Mouse (Mus musculus): Measurements from ENCODE around the gene Rassf3. TPM values are rescaled to one million over a fixed set of nuclear protein-coding genes. Genes with fewer than 3 reads are reported as not detected.

Rassf3 gene
- polyA plus RNA-seq, 2 experiments from 2014 or later = 5.7 to 7.0 TPM

DNA sequence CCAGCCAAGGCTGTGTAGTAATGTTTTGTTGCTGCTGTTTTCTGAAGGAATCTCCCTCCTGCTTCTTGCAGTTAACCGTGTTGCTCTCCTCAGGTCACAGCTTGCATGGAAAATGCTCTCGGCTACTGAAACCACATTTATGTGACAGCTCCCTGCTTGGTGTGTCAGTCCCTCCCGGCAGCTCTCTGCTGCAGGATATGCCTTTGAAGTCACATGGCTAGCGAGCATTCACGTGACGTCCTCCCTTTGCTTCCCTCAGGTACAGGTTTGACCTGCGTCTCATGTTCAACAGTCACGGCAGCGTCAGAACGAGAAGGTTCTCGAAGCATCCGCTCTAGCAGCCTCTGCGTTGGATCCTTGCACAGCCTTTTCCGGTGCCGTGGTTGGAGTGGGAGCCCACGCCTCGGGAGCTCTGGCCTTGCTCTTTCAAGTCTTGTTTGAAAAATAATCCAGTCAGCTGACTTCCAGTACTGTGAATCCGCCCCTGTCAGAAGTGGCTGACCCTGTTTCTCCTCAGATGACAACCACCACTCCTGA, 81.3 kb downstream of the Rassf3 start:
- no peak for ATAC-seq

- ATAC-seq = no peak
These were observed 81.9 kb downstream of the Rassf3 start for GRCm38 (mm10) chr10:121394270-121394669.

- no peak for ATAC-seq
These were observed 84.2 kb downstream of the Rassf3 start for GRCm38 (mm10) chr10:121391901-121392300.

DNA sequence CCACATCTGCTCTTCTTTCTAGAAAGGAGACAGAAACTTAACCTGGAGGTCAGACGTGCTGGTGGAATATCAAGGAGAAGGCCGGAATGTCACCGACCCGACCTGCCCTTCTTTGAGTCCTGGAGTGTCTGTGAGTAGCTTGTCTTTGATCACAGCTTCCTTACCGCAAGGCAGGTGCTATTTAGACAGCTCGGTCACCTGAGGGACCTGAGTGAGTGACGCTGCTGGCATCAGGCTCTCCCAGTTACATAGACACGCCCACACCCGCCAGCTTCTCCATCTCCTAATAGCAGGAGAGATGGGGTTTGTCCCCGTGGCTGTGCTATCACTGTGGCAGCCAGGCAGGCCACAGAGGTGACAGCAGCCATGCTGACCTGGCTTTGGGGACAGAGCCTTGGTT, 85.5 kb downstream of the Rassf3 start:
- ATAC-seq = no peak

DNA sequence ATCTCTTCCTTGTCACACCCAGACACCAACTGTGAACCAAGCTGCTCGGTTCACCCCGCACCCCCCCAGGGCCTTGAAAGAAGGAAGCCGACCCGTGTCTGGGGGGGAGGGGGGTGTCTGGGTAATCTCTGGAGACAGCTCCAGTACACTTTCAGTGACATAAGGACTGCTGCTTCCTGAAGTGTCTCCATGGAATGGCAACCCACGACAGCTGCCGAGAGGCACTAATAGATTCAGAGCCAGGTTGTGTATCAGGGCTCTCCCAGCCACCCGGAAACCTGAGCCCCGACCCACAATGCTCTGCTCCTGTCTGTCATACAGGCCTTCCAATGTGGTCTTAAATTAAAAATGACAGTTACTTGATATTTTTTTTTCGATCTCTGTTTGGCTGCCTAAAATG, 89.8 kb downstream of the Rassf3 start:
- no peak for ATAC-seq

GRCm38 (mm10) chr10:121385695-121386094, 90.5 kb downstream of the Rassf3 start:
- no peak for ATAC-seq

DNA sequence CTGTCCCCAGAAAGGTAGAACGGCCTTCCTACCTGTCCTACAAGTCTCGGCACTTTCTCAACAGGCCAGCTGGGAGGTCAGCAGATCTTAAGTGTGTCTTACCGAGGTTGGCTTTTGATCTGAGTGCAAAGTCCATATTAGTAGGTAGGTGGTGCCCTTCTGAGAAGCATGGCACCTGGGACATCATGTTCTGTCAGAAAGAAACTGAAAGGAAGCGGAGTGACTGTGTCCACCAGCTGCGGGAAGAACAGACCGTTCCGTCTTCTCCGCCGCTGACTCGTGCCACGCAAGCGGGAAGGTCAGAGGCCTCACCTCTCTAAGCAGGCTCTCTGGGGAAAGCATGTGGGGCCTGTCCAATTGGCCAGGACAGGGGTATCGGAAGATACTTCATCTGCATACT, 91.4 kb downstream of the Rassf3 start:
- ATAC-seq = no peak

DNA sequence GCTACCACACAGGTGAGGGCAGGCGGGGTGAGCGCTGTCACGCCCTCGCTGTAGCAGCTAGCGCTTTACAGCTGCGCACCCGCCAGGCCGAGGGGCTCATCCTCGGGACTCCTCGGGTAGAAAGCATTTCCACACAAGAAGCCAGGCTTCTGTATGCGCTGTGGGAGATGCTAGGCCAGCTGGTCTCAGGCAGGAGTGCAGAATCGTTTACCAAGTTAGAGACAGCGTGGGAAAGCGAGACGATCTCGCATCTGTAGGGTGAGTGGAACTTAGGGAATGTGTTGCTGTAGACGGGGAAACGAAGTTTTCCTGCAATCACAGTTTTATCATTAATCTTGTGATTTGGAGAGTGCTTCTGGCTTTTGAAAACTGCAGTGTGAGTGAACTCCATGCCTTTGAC, 94.9 kb downstream of the Rassf3 start:
- ATAC-seq = no peak

GRCm38 (mm10) chr10:121379387-121379786, 96.8 kb downstream of the Rassf3 start:
- ATAC-seq = no peak

DNA sequence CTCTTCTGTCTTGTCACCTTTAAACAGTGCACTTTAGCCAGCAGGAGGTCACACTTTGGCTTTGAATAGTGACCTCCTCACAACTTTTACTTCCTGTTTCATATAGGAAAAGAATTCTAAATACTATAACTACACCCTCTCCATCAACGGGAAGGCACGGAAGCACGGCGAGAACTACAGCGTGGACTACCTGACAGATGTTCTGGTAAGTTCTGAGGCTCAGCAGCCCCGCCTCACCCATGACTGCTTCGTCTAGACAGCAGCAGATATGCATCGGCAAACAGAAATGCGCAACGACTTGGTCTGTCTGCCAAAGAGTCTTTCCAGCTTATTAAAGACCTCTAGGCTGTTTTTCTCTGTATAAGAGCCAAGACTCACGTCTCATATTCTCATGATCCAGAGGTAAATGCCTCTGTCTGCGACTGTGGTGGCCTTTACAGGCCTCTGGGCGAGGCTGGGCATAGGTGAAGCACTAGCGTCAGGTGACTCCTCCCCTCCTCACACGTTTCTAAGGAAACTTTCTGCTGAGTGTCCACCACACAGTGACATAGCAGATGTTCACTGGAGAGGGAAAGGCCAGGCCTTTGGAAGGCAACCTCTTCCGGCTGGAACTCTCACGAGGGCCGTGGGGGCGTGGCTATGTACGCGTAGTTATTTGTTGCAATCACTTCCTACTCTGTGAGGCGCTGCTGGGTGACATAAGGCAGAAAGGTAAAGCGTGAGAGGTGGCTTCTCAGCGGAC, 99.4 kb downstream of the Rassf3 start:
- ATAC-seq = no peak

DNA sequence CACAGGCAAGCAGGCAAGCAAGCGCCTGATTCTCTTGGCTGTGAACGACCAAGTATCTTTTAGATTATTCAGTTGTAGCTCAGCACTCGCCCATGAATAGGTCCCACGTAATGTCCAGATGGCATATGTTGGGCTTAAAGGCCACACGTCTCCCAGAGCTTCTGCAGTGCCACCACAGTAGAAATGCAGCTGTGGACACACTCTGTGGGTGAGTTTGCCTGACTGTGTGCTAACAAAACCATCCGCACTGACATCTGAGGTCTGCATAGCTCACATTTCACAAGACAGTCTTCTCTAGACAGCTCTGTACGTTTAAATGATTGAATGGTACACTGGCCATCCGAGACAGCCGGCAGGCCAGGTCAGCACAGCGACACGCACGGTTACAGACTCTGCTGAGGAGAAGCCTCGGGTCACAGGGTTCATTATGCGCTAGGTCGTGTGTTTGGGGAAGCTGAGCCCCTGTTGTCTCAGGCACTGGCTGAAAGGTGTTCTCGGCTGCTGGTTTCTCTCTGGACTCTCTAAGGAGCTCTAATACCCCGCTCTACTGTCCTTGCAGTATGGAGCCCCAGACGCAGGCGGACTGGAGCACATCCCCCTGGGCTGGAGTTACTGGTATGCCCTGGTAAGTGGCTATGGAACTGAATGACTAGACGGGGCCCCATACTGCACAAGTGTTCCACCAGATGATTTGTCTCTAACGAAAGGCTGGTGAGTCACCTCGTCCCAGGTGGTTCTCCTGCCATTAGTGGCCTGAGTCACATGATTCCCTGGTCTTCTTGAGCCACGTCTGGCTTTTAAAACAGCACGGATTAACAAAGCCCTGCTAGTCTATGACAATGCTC, 100.3 kb downstream of the Rassf3 start:
- no peak for ATAC-seq

- ATAC-seq = no peak
These were observed 101.2 kb downstream of the Rassf3 start for GRCm38 (mm10) chr10:121374693-121375620.

GRCm38 (mm10) chr10:121374013-121374412, 102.1 kb downstream of the Rassf3 start:
- no peak for ATAC-seq

DNA sequence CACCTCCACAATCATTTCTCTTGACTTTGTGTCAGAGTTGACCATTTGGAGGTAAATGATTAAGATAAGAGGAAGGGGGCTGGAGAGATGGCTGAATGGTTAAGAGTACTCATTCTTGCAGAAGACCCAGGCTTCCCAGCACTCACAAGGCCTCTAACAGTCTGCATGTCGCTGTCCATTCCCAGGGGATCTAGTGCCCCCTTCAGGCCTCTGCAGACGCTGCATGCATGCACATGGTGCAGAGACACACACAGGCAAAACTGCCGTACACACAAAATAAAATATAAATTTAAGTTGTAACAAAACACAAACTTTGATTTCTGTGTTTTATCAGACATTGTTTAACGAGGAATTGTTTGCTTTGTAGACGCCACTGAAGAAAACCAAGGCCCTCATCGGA, 105.4 kb downstream of the Rassf3 start:
- ATAC-seq = no peak

DNA sequence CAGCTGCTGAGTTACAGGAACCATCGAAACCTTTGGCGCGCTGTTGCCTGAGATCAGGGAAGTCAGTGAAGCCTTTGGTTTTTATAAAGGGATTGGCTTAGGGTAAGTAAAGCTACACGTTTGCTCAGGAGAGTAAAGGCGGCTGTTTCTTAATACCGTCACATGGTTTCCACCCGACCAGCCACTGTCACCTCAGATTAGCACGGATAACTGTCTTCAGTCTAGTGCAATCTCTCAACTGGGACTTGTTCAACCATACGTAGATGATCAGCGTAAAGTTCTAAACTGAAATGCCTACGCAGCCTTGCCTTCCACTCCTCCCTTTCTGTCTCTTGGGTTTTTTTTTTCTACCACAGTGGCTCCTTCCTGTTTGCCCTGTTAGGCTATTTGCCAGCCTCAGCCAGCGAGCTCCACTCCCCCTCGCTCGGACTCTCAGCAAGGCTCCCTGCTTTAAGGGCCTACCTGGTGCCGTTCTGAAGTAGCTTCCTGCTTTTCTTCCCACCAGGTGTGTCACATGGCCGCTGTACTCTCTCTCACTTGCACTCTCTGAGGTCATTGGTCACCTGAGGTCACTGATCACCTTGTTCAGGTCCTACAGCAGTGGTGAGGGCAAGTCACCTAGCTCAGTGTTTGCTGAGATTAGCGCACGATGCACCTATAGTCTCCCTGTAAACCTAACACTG, 107.2 kb downstream of the Rassf3 start:
- no peak for ATAC-seq

DNA sequence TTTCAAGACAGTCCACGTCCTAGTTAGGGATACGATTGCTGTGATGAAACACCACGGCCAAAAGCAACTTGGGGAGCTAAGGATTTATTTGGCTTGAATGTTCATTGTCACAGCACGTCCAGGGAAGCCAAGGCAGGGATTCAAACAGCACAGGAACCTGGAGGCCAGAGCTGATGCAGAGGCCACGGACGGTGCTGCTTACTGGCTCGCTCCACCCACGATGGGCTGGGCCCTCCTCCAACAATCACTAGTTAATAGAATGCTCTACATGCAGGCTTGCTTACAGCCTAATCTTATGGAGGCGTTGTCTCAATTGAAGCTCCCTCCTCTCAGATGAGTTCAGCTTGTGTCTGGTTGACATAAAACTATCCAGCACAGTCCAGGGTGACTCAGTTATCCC, 108.4 kb downstream of the Rassf3 start:
- no peak for ATAC-seq

DNA sequence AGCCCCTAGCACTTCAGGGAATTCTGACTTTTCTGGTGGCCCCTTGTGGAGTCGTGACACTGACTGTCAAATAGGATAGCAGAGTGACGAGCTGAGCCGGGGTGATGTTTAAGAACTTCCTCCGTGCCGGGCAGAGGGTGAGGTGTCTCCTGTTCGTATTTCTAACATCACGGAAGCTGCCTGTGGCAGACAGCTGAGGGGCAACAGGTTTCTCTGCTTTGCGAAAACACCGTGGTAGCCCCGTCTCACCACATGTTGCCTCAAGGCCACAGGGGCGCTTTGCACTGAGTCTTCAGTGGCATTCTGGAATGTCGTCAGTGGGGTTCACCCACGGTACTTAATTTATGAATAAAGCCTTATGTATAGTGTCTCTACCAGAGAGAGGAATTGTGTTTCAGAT, 108.9 kb downstream of the Rassf3 start:
- ATAC-seq = no peak

DNA sequence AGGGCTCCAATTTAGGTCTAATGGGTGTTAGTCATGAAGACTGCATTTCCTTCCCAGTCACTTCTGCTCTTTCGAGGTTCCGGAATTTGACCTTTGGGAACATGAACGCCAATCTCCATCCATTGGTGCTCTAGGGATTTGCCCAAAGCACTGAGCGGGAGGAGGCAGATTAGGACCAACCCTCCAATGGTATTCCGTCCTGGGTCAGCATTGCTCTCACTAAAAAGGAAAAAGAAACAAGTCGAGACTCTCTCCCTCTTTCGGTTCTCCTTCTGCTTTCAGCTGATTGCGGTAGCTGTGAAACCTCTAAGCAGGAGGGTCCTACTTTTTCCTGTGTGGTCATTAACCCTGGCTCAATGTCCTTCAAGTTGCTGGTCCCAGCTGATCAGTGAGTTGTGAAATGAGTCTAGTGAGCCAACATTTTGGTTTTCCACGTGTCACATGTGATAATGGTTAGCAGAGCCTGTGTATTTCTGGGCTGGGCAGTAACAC, 110.3 kb downstream of the Rassf3 start:
- no peak for ATAC-seq

- peak; percentile 82 for ATAC-seq
These were observed 111.2 kb downstream of the Rassf3 start, which contains the start of gene Gns for GRCm38 (mm10) chr10:121364801-121365564. Gene Gns (plus strand): TSS chr10:121365090.

DNA sequence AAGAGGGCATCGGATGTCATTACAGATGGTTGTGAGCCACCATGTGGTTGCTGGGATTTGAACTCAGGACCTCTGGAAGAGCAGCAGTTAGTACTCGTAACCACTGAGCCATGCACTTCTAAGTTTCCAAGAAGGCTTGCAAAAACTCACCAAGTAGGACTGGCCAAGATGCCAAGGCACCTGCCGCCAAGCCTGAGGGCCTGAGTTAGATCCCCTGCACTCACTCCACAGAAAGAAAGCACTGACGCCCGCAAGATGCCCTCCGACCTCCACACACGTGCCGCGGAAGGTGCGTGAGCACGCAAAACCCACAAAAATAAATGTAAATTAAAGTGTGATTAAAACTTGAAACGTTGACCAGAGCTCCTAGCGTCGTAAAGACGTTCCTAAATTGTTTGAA, 111.8 kb downstream of the Rassf3 start:
- ATAC-seq = no peak

- ATAC-seq = no peak
These were observed 112.9 kb downstream of the Rassf3 start for GRCm38 (mm10) chr10:121363201-121363600.

Measured in activated CD4-positive, CD25-positive, alpha-beta regulatory T cell, adult 4 months (primary cell).